Mouse (Mus musculus) intestine, embryonic 14.5 days (tissue): ENCODE measurements around the gene Olfr1024. TPM values are rescaled to one million over a fixed set of nuclear protein-coding genes. Genes with fewer than 3 reads are reported as not detected.

Source experiments
- polyA plus RNA-seq: library from polyadenylated mRNA; unstranded; fragments of >200 nt; fragmentation: Nextera tagmentation; extraction: Ambion mirVana; gene quantifications from 2 replicates; pipeline ENCODE4 v1.2.1, GENCODE M21; 2014

Olfr1024 gene
- polyA plus RNA-seq, 1 experiment from 2014 or later, result not detected

Other genes starting within 250 kb of the Olfr1024 start
- gene Olfr154, start 240.6 kb downstream of the Olfr1024 start, polyA plus RNA-seq, result not detected in 2 replicates
- gene Olfr1006, start 226.3 kb downstream of the Olfr1024 start, polyA plus RNA-seq, result not detected in 2 replicates
- not detected in 2 replicates for gene Olfr1008, start 215.6 kb downstream of the Olfr1024 start, polyA plus RNA-seq
- not detected in 2 replicates for gene Olfr1009, start 189.6 kb downstream of the Olfr1024 start, polyA plus RNA-seq
- gene Olfr1012, start 142.3 kb downstream of the Olfr1024 start, polyA plus RNA-seq, result not detected in 2 replicates
- gene Olfr1013, start 138.0 kb downstream of the Olfr1024 start, polyA plus RNA-seq, result not detected in 2 replicates
- not detected in 2 replicates for gene Olfr1014, start 132.3 kb downstream of the Olfr1024 start, polyA plus RNA-seq
- not detected in 2 replicates for gene Olfr1015, start 123.0 kb downstream of the Olfr1024 start, polyA plus RNA-seq
- not detected in 2 replicates for gene Olfr1016, start 102.5 kb downstream of the Olfr1024 start, polyA plus RNA-seq
- not detected in 2 replicates for gene Olfr1018, start 86.6 kb downstream of the Olfr1024 start, polyA plus RNA-seq
- not detected in 2 replicates for gene Olfr1019, start 59.6 kb downstream of the Olfr1024 start, polyA plus RNA-seq
- not detected in 2 replicates for gene Olfr1020, start 58.0 kb downstream of the Olfr1024 start, polyA plus RNA-seq
- gene Olfr1022, start 36.5 kb downstream of the Olfr1024 start, polyA plus RNA-seq, result not detected in 2 replicates
- not detected in 2 replicates for gene Olfr1023, start 19.4 kb downstream of the Olfr1024 start, polyA plus RNA-seq
- not detected in 2 replicates for gene Olfr1025-ps1, start 10.1 kb upstream of the Olfr1024 start, polyA plus RNA-seq
- gene Olfr1026, start 16.5 kb upstream of the Olfr1024 start, polyA plus RNA-seq, result not detected in 2 replicates
- gene Olfr1028, start 45.4 kb upstream of the Olfr1024 start, polyA plus RNA-seq, result not detected in 2 replicates
- gene Olfr1029, start 68.8 kb upstream of the Olfr1024 start, polyA plus RNA-seq, result not detected in 2 replicates
- gene Olfr1030, start 74.2 kb upstream of the Olfr1024 start, polyA plus RNA-seq, result not detected in 2 replicates
- gene Olfr1031, start 85.3 kb upstream of the Olfr1024 start, polyA plus RNA-seq, result not detected in 2 replicates
- not detected in 2 replicates for gene Olfr1032, start 100.5 kb upstream of the Olfr1024 start, polyA plus RNA-seq
- 2.3 and 2.7 TPM in 2 replicates for gene Olfr1033, start 115.6 kb upstream of the Olfr1024 start, polyA plus RNA-seq
- gene Olfr1034, start 140.8 kb upstream of the Olfr1024 start, polyA plus RNA-seq, result 0.07 TPM in 1 of 2 replicates, not detected in the other
- gene Olfr1036, start 168.9 kb upstream of the Olfr1024 start, polyA plus RNA-seq, result not detected in 2 replicates
- not detected in 2 replicates for gene Olfr1037, start 182.3 kb upstream of the Olfr1024 start, polyA plus RNA-seq
- not detected in 2 replicates for gene Olfr1039, start 230.9 kb upstream of the Olfr1024 start, polyA plus RNA-seq
- gene Olfr1040, start 241.7 kb upstream of the Olfr1024 start, polyA plus RNA-seq, result not detected in 2 replicates